Mouse (Mus musculus): ENCODE results near the gene Fbxo44. TPM values are rescaled to one million over a fixed set of nuclear protein-coding genes. Genes with fewer than 3 reads are reported as not detected.

Gene Fbxo44
- polyA plus RNA-seq, 1 experiment from 2014 or later = 82.5 TPM

DNA sequence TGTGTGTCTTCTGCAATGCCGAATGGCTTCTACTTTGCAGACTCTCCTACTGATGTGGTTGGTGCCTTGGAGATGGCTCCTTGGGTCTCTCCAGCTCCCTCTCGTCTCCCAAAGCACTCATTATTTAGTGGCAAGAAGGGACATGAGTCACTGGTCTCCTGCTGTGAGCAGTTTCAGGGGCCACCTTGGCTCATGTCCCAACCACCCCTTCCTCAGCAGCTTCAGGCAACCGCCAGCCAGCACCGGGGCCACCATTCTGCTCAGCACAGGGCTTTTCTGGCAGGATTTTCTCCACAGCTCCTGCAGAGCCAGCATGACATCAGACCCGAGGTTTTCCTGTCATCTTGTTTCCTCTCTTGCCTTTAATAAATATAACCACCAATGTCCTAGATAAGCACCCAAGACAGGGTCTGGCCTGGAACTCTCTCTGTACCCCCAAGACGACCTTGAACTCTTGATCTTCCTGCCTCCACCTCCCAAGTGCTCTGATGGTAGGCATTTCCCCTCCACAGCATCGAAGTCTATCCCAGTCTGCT is 51.6 kb downstream of the Fbxo44 start:
- no peaks in the 10 kb centered on the region for H3K27me3 ChIP-seq (ENCODE audit: control insufficient read depth, insufficient read depth, low read length)
- H3K4me2 ChIP-seq (replicated peaks; ENCODE audit: low read depth, low read length) = no peak overlapping the region
- H3K27ac ChIP-seq (ENCODE audit: low read depth, low read length) = peak overlapping the region; percentile 51
- no peak for DNase-seq (ENCODE audit: low spot score)
- H3K4me3 ChIP-seq (ENCODE audit: low read depth, low read length) = no peak overlapping the region
- ATAC-seq (ENCODE audit: low FRiP score) = no peak
- WGBS = 71% methylated on average over 7 of the region's 7 CpGs
- no peak overlapping the region for H3K9ac ChIP-seq (ENCODE audit: low read depth, low read length)
- peaks cover 2% of the 10 kb centered on the region; the same call in 1 of the 2 replicates for H3K36me3 ChIP-seq (ENCODE audit: control insufficient read depth, insufficient read depth, low read length)
- no peaks in the 10 kb centered on the region for H3K9me3 ChIP-seq (ENCODE audit: control insufficient read depth, low read length)
- H3K4me1 ChIP-seq (replicated peaks; ENCODE audit: control insufficient read depth, insufficient read depth, low read length) = 0 out of 2 replicates have a peak, but pooled peaks cover 2% of the 10 kb centered on the region

DNA sequence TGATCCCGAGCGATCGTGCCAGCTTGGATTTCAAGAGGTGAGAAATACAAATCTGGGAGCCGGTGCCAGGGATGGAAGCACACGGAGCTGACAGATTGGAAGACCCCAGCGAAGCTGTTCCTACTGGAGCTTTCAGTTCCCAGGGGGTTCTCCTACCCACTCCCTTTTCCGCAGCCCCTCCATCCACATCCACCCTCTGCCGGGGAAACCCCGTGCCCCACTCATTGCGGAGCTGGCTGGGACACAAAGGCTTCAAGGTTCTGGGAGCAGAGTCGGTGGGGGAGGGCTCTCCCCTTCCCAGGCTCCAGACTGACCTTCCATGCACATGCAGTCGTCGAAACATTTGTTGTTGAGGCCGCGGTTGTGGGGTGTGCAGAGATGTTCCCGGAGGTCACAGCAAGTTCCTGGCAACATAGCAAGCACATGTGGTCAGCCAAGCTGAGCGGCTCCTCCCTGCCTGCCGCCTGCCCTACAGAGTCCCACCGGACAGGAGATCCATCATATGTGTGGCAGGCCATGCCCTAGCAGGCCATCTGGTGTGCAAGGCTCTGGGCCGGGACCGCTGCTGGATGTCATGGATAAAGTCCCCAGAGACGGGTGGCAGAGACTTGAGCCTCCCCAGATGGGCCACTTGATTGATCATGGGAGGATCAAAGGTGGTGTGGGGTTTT is 52.5 kb downstream of the Fbxo44 start:
- peak; percentile 88 for ATAC-seq (ENCODE audit: low FRiP score)
- Histone ChIP-seq H3K9me3 (ENCODE audit: control insufficient read depth, low read length) (no peaks in the 10 kb centered on the region), H3K4me1 (replicated peaks; ENCODE audit: control insufficient read depth, insufficient read depth, low read length) (0 out of 2 replicates have a peak, but pooled peaks cover 2% of the 10 kb centered on the region), H3K27ac (ENCODE audit: low read depth, low read length) (peak overlapping the region; percentile 51), H3K36me3 (ENCODE audit: control insufficient read depth, insufficient read depth, low read length) (peaks cover 2% of the 10 kb centered on the region; the same call in 1 of the 2 replicates), H3K4me3 (ENCODE audit: low read depth, low read length) (no peak overlapping the region), H3K4me2 (replicated peaks; ENCODE audit: low read depth, low read length) (no peak overlapping the region), H3K9ac (ENCODE audit: low read depth, low read length) (no peak overlapping the region), H3K27me3 (ENCODE audit: control insufficient read depth, insufficient read depth, low read length) (no peaks in the 10 kb centered on the region)
- DNase-seq (ENCODE audit: low spot score) = peak; percentile 68
- 43% methylated on average over 22 of the region's 22 CpGs for WGBS

DNA sequence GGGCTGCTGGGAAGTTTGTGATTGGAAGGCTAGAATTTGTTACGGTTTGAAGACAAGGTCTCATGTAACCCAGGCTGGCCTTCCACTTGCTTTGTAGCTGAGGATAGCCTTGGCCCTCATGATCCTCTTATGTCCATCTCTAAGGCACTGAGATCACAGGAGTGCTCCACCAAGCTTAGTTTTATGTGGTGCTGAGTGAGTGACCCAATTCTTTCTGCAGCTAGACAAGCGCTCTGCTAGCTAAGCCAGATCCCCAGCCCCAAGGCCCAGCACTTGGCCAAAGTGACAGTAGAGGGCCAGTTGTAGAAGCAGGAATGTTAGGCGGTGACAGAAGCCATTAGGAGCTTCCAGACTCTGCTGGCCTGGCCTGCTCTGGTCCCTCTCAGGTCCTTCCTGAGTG is 56.1 kb downstream of the Fbxo44 start:
- no peak overlapping the region for H3K9ac ChIP-seq (ENCODE audit: low read depth, low read length)
- H3K4me1 ChIP-seq (replicated peaks; ENCODE audit: control insufficient read depth, insufficient read depth, low read length) = peaks cover 2% of the 10 kb centered on the region; the same call in 1 of the 2 replicates
- H3K36me3 ChIP-seq (ENCODE audit: control insufficient read depth, insufficient read depth, low read length) = peaks cover 1% of the 10 kb centered on the region; the same call in 1 of the 2 replicates
- H3K4me2 ChIP-seq (replicated peaks; ENCODE audit: low read depth, low read length) = no peak overlapping the region
- 88% methylated on average over 3 of the region's 3 CpGs for WGBS
- no peak overlapping the region for H3K4me3 ChIP-seq (ENCODE audit: low read depth, low read length)
- ATAC-seq (ENCODE audit: low FRiP score) = no peak
- H3K27me3 ChIP-seq (ENCODE audit: control insufficient read depth, insufficient read depth, low read length) = no peaks in the 10 kb centered on the region; the same call in 1 of the 2 replicates
- no peaks in the 10 kb centered on the region for H3K9me3 ChIP-seq (ENCODE audit: control insufficient read depth, low read length)
- no peak for DNase-seq (ENCODE audit: low spot score)
- H3K27ac ChIP-seq (ENCODE audit: low read depth, low read length) = no peak overlapping the region

Other genes starting within 250 kb of the Fbxo44 start
- 28.2 and 28.7 TPM in 2 replicates for gene Plod1, start 223.7 kb downstream of the Fbxo44 start, polyA plus RNA-seq (2014; fragmentation: Nextera tagmentation; extraction: Ambion mirVana)
- 13.6 and 16.7 TPM in 2 replicates for gene 2510039O18Rik, start 219.6 kb downstream of the Fbxo44 start, polyA plus RNA-seq (2014; fragmentation: Nextera tagmentation; extraction: Ambion mirVana)
- gene Nppb, start 174.7 kb downstream of the Fbxo44 start, polyA plus RNA-seq (2014; fragmentation: Nextera tagmentation; extraction: Ambion mirVana) = 0.23 and 0.39 TPM in 2 replicates
- not detected in 2 replicates for gene Nppa, start 159.8 kb downstream of the Fbxo44 start, polyA plus RNA-seq (2014; fragmentation: Nextera tagmentation; extraction: Ambion mirVana)
- 21.7 and 26.2 TPM in 2 replicates for gene Clcn6, start 121.7 kb downstream of the Fbxo44 start, polyA plus RNA-seq (2014; fragmentation: Nextera tagmentation; extraction: Ambion mirVana)
- gene Mthfr, start 121.4 kb downstream of the Fbxo44 start, polyA plus RNA-seq (2014; fragmentation: Nextera tagmentation; extraction: Ambion mirVana) = 18.0 and 19.6 TPM in 2 replicates
- gene Agtrap, start 72.5 kb downstream of the Fbxo44 start, polyA plus RNA-seq (2014; fragmentation: Nextera tagmentation; extraction: Ambion mirVana) = 8.8 and 10.9 TPM in 2 replicates
- gene Mad2l2, start 30.1 kb downstream of the Fbxo44 start, polyA plus RNA-seq (2014; fragmentation: Nextera tagmentation; extraction: Ambion mirVana) = 82.5 and 88.2 TPM in 2 replicates
- gene Draxin, start 29.8 kb downstream of the Fbxo44 start, polyA plus RNA-seq (2014; fragmentation: Nextera tagmentation; extraction: Ambion mirVana) = 12.8 and 13.8 TPM in 2 replicates
- 14.6 and 15.5 TPM in 2 replicates for gene Fbxo6, start 8.3 kb downstream of the Fbxo44 start, polyA plus RNA-seq (2014; fragmentation: Nextera tagmentation; extraction: Ambion mirVana)
- 3.0 and 3.2 TPM in 2 replicates for gene Fbxo2, start 139 bp upstream of the Fbxo44 start, polyA plus RNA-seq (2014; fragmentation: Nextera tagmentation; extraction: Ambion mirVana)
- gene Disp3, start 127.5 kb upstream of the Fbxo44 start, polyA plus RNA-seq (2014; fragmentation: Nextera tagmentation; extraction: Ambion mirVana) = 6.4 and 7.0 TPM in 2 replicates